Mouse (Mus musculus): Measurements from ENCODE around the gene Cnn2. TPM values are rescaled to one million over a fixed set of nuclear protein-coding genes. Genes with fewer than 3 reads are reported as not detected.

The Cnn2 gene
- polyA plus RNA-seq, 1 experiment from 2014 or later: 37.1 TPM

- Histone ChIP-seq H3K4me2 (replicated peaks) (peak overlapping the region; percentile 53), H3K27ac (no peak overlapping the region), H3K9ac (replicated peaks) (peak overlapping the region; percentile 51; the same call in 1 of the 2 replicates), H3K36me3 (peaks cover 48% of the 10 kb centered on the region), H3K4me1 (replicated peaks) (peaks cover 9% of the 10 kb centered on the region), H3K27me3 (peaks cover 52% of the 10 kb centered on the region), H3K4me3 (replicated peaks) (peak overlapping the region; percentile 32), H3K9me3 (no peaks in the 10 kb centered on the region)
- ATAC-seq: no peak
- WGBS: 4% methylated on average over 21 of the region's 21 CpGs
These were observed 17.2 kb upstream of the Cnn2 start for GRCm38 (mm10) chr10:79971183-79971497.

- no peak for ATAC-seq
- H3K4me3 ChIP-seq (replicated peaks): no peak overlapping the region
- H3K9me3 ChIP-seq: no peaks in the 10 kb centered on the region
- H3K36me3 ChIP-seq: peaks cover 48% of the 10 kb centered on the region
- no peak overlapping the region for H3K27ac ChIP-seq
- no peak overlapping the region for H3K4me2 ChIP-seq (replicated peaks)
- H3K4me1 ChIP-seq (replicated peaks): peaks cover 9% of the 10 kb centered on the region
- WGBS: 67% methylated on average over 14 of the region's 14 CpGs
- no peak overlapping the region for H3K9ac ChIP-seq (replicated peaks)
- peaks cover 52% of the 10 kb centered on the region for H3K27me3 ChIP-seq
These were observed 15.6 kb upstream of the Cnn2 start for GRCm38 (mm10) chr10:79972831-79973230.

GRCm38 (mm10) chr10:79974087-79974486 lies 14.3 kb upstream of the Cnn2 start:
- no peak for ATAC-seq
- H3K27ac ChIP-seq: no peak overlapping the region
- 89% methylated on average over 21 of the region's 21 CpGs for WGBS
- peaks cover 9% of the 10 kb centered on the region for H3K4me1 ChIP-seq (replicated peaks)
- H3K4me3 ChIP-seq (replicated peaks): no peak overlapping the region
- H3K9ac ChIP-seq (replicated peaks): no peak overlapping the region
- peaks cover 52% of the 10 kb centered on the region for H3K36me3 ChIP-seq
- no peak overlapping the region for H3K4me2 ChIP-seq (replicated peaks)
- H3K27me3 ChIP-seq: peaks cover 43% of the 10 kb centered on the region
- no peaks in the 10 kb centered on the region for H3K9me3 ChIP-seq

- ATAC-seq: no peak
- WGBS: 86% methylated on average over 8 of the region's 8 CpGs
- no peak overlapping the region for H3K4me2 ChIP-seq (replicated peaks)
- no peak overlapping the region for H3K4me3 ChIP-seq (replicated peaks)
- H3K4me1 ChIP-seq (replicated peaks): peaks cover 9% of the 10 kb centered on the region
- H3K36me3 ChIP-seq: peaks cover 57% of the 10 kb centered on the region
- no peak overlapping the region for H3K9ac ChIP-seq (replicated peaks)
- H3K9me3 ChIP-seq: no peaks in the 10 kb centered on the region
- H3K27me3 ChIP-seq: peaks cover 37% of the 10 kb centered on the region
- no peak overlapping the region for H3K27ac ChIP-seq
These were observed 13.7 kb upstream of the Cnn2 start for GRCm38 (mm10) chr10:79974668-79975067.

- H3K9ac ChIP-seq (replicated peaks): no peak overlapping the region
- H3K4me1 ChIP-seq (replicated peaks): peaks cover 6% of the 10 kb centered on the region
- H3K36me3 ChIP-seq: peaks cover 58% of the 10 kb centered on the region
- H3K4me3 ChIP-seq (replicated peaks): no peak overlapping the region
- no peaks in the 10 kb centered on the region for H3K9me3 ChIP-seq
- no peak for ATAC-seq
- H3K27me3 ChIP-seq: peaks cover 22% of the 10 kb centered on the region
- no peak overlapping the region for H3K27ac ChIP-seq
- no peak overlapping the region for H3K4me2 ChIP-seq (replicated peaks)
- 83% methylated on average over 28 of the region's 28 CpGs for whole genome bisulfite sequencing
These were observed 12.2 kb upstream of the Cnn2 start for GRCm38 (mm10) chr10:79976071-79976721.

GRCm38 (mm10) chr10:79976722-79977107 lies 11.7 kb upstream of the Cnn2 start:
- H3K27ac ChIP-seq: no peak overlapping the region
- no peak overlapping the region for H3K4me2 ChIP-seq (replicated peaks)
- H3K4me1 ChIP-seq (replicated peaks): peaks cover 10% of the 10 kb centered on the region
- no peaks in the 10 kb centered on the region for H3K9me3 ChIP-seq
- H3K36me3 ChIP-seq: peaks cover 61% of the 10 kb centered on the region
- no peak overlapping the region for H3K4me3 ChIP-seq (replicated peaks)
- peaks cover 17% of the 10 kb centered on the region for H3K27me3 ChIP-seq
- H3K9ac ChIP-seq (replicated peaks): no peak overlapping the region
- 78% methylated on average over 36 of the region's 36 CpGs for WGBS
- ATAC-seq: no peak

- no peak overlapping the region for H3K4me2 ChIP-seq (replicated peaks)
- H3K27me3 ChIP-seq: peaks cover 11% of the 10 kb centered on the region
- H3K9me3 ChIP-seq: no peaks in the 10 kb centered on the region
- 79% methylated on average over 28 of the region's 28 CpGs for WGBS
- no peak overlapping the region for H3K27ac ChIP-seq
- no peak overlapping the region for H3K9ac ChIP-seq (replicated peaks)
- no peak overlapping the region for H3K4me3 ChIP-seq (replicated peaks)
- ATAC-seq: no peak
- H3K36me3 ChIP-seq: peaks cover 61% of the 10 kb centered on the region
- peaks cover 14% of the 10 kb centered on the region for H3K4me1 ChIP-seq (replicated peaks)
These were observed 11.1 kb upstream of the Cnn2 start for GRCm38 (mm10) chr10:79977324-79977723.

- no peaks in the 10 kb centered on the region for H3K9me3 ChIP-seq
- H3K36me3 ChIP-seq: peaks cover 61% of the 10 kb centered on the region
- no peak overlapping the region for H3K4me3 ChIP-seq (replicated peaks)
- H3K4me2 ChIP-seq (replicated peaks): no peak overlapping the region
- 96% methylated on average over 21 of the region's 21 CpGs for WGBS
- H3K27ac ChIP-seq: no peak overlapping the region
- no peak for ATAC-seq
- H3K9ac ChIP-seq (replicated peaks): no peak overlapping the region
- peaks cover 22% of the 10 kb centered on the region for H3K4me1 ChIP-seq (replicated peaks)
- H3K27me3 ChIP-seq: peaks cover 3% of the 10 kb centered on the region
These were observed 10.3 kb upstream of the Cnn2 start for GRCm38 (mm10) chr10:79978061-79978460.

- no peak overlapping the region; the same call in 1 of the 2 replicates for H3K27ac ChIP-seq
- H3K36me3 ChIP-seq: peaks cover 52% of the 10 kb centered on the region
- no peak overlapping the region for H3K4me2 ChIP-seq (replicated peaks)
- 95% methylated on average over 22 of the region's 22 CpGs for WGBS
- no peaks in the 10 kb centered on the region for H3K9me3 ChIP-seq
- no peak overlapping the region for H3K4me3 ChIP-seq (replicated peaks)
- H3K4me1 ChIP-seq (replicated peaks): peaks cover 28% of the 10 kb centered on the region
- no peak overlapping the region; the same call in 1 of the 2 replicates for H3K9ac ChIP-seq (replicated peaks)
- no peaks in the 10 kb centered on the region for H3K27me3 ChIP-seq
- no peak for ATAC-seq
These were observed 8.8 kb upstream of the Cnn2 start for GRCm38 (mm10) chr10:79979401-79980155.

GRCm38 (mm10) chr10:79983205-79983604 lies 5.2 kb upstream of the Cnn2 start:
- H3K4me3 ChIP-seq (replicated peaks): peak overlapping the region; percentile 80
- H3K9ac ChIP-seq (replicated peaks): peak overlapping the region; percentile 85
- no peak for ATAC-seq
- H3K9me3 ChIP-seq: no peaks in the 10 kb centered on the region
- 80% methylated on average over 5 of the region's 5 CpGs for WGBS
- H3K36me3 ChIP-seq: peaks cover 19% of the 10 kb centered on the region
- peak overlapping the region; percentile 96 for H3K4me2 ChIP-seq (replicated peaks)
- peak overlapping the region; percentile 96; the same call in 1 of the 2 replicates for H3K27ac ChIP-seq
- H3K4me1 ChIP-seq (replicated peaks): peaks cover 43% of the 10 kb centered on the region
- H3K27me3 ChIP-seq: peaks cover 17% of the 10 kb centered on the region

- Histone ChIP-seq H3K4me3 (replicated peaks) (peak overlapping the region; percentile 80), H3K36me3 (peaks cover 14% of the 10 kb centered on the region), H3K4me2 (replicated peaks) (peak overlapping the region; percentile 96), H3K27ac (peak overlapping the region; percentile 96), H3K9ac (replicated peaks) (peak overlapping the region; percentile 85), H3K27me3 (peaks cover 22% of the 10 kb centered on the region), H3K4me1 (replicated peaks) (peaks cover 48% of the 10 kb centered on the region), H3K9me3 (no peaks in the 10 kb centered on the region)
- under 1% methylated on average over 21 of the region's 21 CpGs for WGBS
- peak; percentile 6; the same call in 1 of the 2 replicates for ATAC-seq
These were observed 4.7 kb upstream of the Cnn2 start for GRCm38 (mm10) chr10:79983670-79984069.

GRCm38 (mm10) chr10:79984195-79984816 lies 4.1 kb upstream of the Cnn2 start, which contains the start of gene Tmem259:
Gene Tmem259, minus strand, starts transcription at chr10:79984330.
- Histone ChIP-seq H3K9ac (replicated peaks) (peak within 1 kb of the TSS; percentile 85), H3K4me1 (replicated peaks) (peaks cover 49% of the 10 kb centered on the region), H3K27ac (peak within 1 kb of the TSS; percentile 96), H3K27me3 (peaks cover 28% of the 10 kb centered on the region), H3K4me2 (replicated peaks) (peak within 1 kb of the TSS; percentile 96), H3K4me3 (replicated peaks) (peak within 1 kb of the TSS; percentile 80), H3K9me3 (no peaks in the 10 kb centered on the region), H3K36me3 (peaks cover 8% of the 10 kb centered on the region)
- ATAC-seq: peak; percentile 84
- WGBS: under 1% methylated on average over 42 of the region's 49 CpGs

All from midbrain, embryonic 13.5 days (tissue).